Mouse (Mus musculus): ENCODE data around the gene Gadl1. TPM values are rescaled to one million over a fixed set of nuclear protein-coding genes. Genes with fewer than 3 reads are reported as not detected.

Gene Gadl1
- 0.13 and 0.20 TPM in 2 replicates for polyA plus RNA-seq (2016; fragmentation: Nextera tagmentation; extraction: Ambion mirVana)

- Histone ChIP-seq H3K27ac (replicated peaks) (no peak within 1 kb of the TSS), H3K4me2 (replicated peaks) (no peak within 1 kb of the TSS), H3K9ac (replicated peaks) (no peak within 1 kb of the TSS), H3K4me1 (no peaks in the 10 kb centered on the region), H3K4me3 (no peak within 1 kb of the TSS), H3K9me3 (no peaks in the 10 kb centered on the region), H3K36me3 (no peaks in the 10 kb centered on the region), H3K27me3 (no peaks in the 10 kb centered on the region)
- 61% methylated on average over 9 of the region's 9 CpGs for WGBS
- no peak for ATAC-seq (ENCODE audit: low FRiP score, low read depth)
Measured at GRCm38 (mm10) chr9:115909155-115909554, at the start of gene Gadl1. Gene Gadl1 (plus strand): TSS chr9:115909455.

GRCm38 (mm10) chr9:115862802-115863201, 46.5 kb upstream of the Gadl1 start:
- Histone ChIP-seq H3K4me1 (no peaks in the 10 kb centered on the region), H3K4me2 (replicated peaks) (no peak overlapping the region), H3K36me3 (no peaks in the 10 kb centered on the region), H3K9ac (replicated peaks) (no peak overlapping the region), H3K27me3 (no peaks in the 10 kb centered on the region), H3K4me3 (no peak overlapping the region), H3K9me3 (no peaks in the 10 kb centered on the region), H3K27ac (replicated peaks) (no peak overlapping the region)
- 81% methylated on average over 5 of the region's 5 CpGs for WGBS
- no peak for ATAC-seq (ENCODE audit: low FRiP score, low read depth)

DNA sequence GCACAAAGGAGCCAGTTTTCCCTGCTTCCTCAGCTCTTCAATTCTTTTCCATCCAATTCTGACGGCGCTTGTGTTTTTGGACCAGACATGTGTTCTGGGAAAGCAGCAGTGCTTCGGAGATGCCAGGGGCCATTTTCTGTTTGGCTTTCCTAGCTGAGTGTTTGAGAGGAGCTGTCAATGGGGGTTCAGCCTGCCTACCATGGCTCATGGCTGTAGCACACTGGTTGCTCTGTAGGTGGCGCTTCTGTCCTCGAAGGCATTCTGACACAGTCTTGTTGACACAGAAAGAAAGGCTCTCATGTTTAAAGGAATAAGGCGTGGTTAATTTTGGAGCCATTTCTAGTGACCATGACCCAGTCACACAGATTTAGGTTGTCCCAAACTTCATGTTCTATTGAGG, 45.9 kb upstream of the Gadl1 start:
- ATAC-seq (ENCODE audit: low FRiP score, low read depth): no peak
- WGBS: 77% methylated on average over 6 of the region's 6 CpGs
- H3K4me3 ChIP-seq: no peak overlapping the region
- no peaks in the 10 kb centered on the region for H3K27me3 ChIP-seq
- no peak overlapping the region for H3K9ac ChIP-seq (replicated peaks)
- H3K36me3 ChIP-seq: no peaks in the 10 kb centered on the region
- H3K27ac ChIP-seq (replicated peaks): no peak overlapping the region
- no peaks in the 10 kb centered on the region for H3K4me1 ChIP-seq
- H3K9me3 ChIP-seq: no peaks in the 10 kb centered on the region
- no peak overlapping the region for H3K4me2 ChIP-seq (replicated peaks)

GRCm38 (mm10) chr9:115867277-115867676, 42.0 kb upstream of the Gadl1 start:
- WGBS: 72% methylated on average over 2 of the region's 2 CpGs
- Histone ChIP-seq H3K27ac (replicated peaks) (no peak overlapping the region), H3K4me2 (replicated peaks) (no peak overlapping the region), H3K36me3 (no peaks in the 10 kb centered on the region), H3K9me3 (no peaks in the 10 kb centered on the region), H3K27me3 (no peaks in the 10 kb centered on the region), H3K4me1 (no peaks in the 10 kb centered on the region), H3K4me3 (no peak overlapping the region), H3K9ac (replicated peaks) (no peak overlapping the region)
- no peak for ATAC-seq (ENCODE audit: low FRiP score, low read depth)

- Histone ChIP-seq H3K27ac (replicated peaks) (no peak overlapping the region), H3K4me2 (replicated peaks) (no peak overlapping the region), H3K9ac (replicated peaks) (no peak overlapping the region), H3K36me3 (no peaks in the 10 kb centered on the region), H3K9me3 (0 out of 2 replicates have a peak, but pooled peaks cover 2% of the 10 kb centered on the region), H3K4me1 (no peaks in the 10 kb centered on the region), H3K27me3 (no peaks in the 10 kb centered on the region), H3K4me3 (no peak overlapping the region)
- 93% methylated on average over 13 of the region's 13 CpGs for WGBS
- no peak for ATAC-seq (ENCODE audit: low FRiP score, low read depth)
Measured at GRCm38 (mm10) chr9:115870168-115870567, 39.1 kb upstream of the Gadl1 start.

- no peaks in the 10 kb centered on the region for H3K27me3 ChIP-seq
- no peaks in the 10 kb centered on the region for H3K36me3 ChIP-seq
- no peak overlapping the region for H3K27ac ChIP-seq (replicated peaks)
- no peak overlapping the region for H3K4me3 ChIP-seq
- H3K4me1 ChIP-seq: no peaks in the 10 kb centered on the region
- H3K4me2 ChIP-seq (replicated peaks): no peak overlapping the region
- no peak for ATAC-seq (ENCODE audit: low FRiP score, low read depth)
- 89% methylated on average over 5 of the region's 5 CpGs for WGBS
- H3K9ac ChIP-seq (replicated peaks): no peak overlapping the region
- 0 out of 2 replicates have a peak, but pooled peaks cover 2% of the 10 kb centered on the region for H3K9me3 ChIP-seq
Measured at GRCm38 (mm10) chr9:115870640-115871039, 38.6 kb upstream of the Gadl1 start.

DNA sequence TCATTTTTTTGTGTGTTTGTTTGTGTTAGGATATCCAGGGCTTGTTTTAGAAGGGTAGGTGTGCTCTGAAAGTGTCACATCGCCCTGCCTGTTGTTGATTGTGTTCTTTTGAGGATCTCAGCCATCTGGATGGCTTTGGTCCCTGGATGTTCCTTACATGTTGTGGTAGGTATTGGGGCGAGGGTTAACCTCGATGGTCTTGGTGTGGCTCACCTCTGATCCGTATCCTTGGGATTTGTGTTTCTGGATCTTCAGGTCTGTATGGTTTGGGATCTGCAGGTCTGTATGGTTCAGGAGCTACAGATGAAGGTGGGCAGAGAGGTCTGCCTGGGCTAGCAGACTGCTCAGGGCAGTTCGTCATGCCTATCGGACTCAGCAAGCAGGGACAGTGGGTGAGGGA, 28.8 kb upstream of the Gadl1 start:
- Histone ChIP-seq H3K4me2 (replicated peaks) (no peak overlapping the region), H3K27me3 (no peaks in the 10 kb centered on the region), H3K9me3 (no peaks in the 10 kb centered on the region), H3K9ac (replicated peaks) (no peak overlapping the region), H3K36me3 (no peaks in the 10 kb centered on the region), H3K4me1 (no peaks in the 10 kb centered on the region), H3K27ac (replicated peaks) (no peak overlapping the region), H3K4me3 (no peak overlapping the region)
- ATAC-seq (ENCODE audit: low FRiP score, low read depth): no peak
- 87% methylated on average over 6 of the region's 6 CpGs for WGBS

- no peak overlapping the region for H3K27ac ChIP-seq (replicated peaks)
- ATAC-seq (ENCODE audit: low FRiP score, low read depth): no peak
- H3K36me3 ChIP-seq: no peaks in the 10 kb centered on the region
- no peak overlapping the region for H3K9ac ChIP-seq (replicated peaks)
- H3K27me3 ChIP-seq: no peaks in the 10 kb centered on the region
- H3K4me2 ChIP-seq (replicated peaks): no peak overlapping the region
- 87% methylated on average over 3 of the region's 3 CpGs for WGBS
- no peaks in the 10 kb centered on the region for H3K9me3 ChIP-seq
- no peaks in the 10 kb centered on the region for H3K4me1 ChIP-seq
- H3K4me3 ChIP-seq: no peak overlapping the region
Measured at GRCm38 (mm10) chr9:115881137-115881536, 28.1 kb upstream of the Gadl1 start.

GRCm38 (mm10) chr9:115882627-115883200, 26.5 kb upstream of the Gadl1 start:
- H3K9me3 ChIP-seq: no peaks in the 10 kb centered on the region
- no peak for ATAC-seq (ENCODE audit: low FRiP score, low read depth)
- H3K4me1 ChIP-seq: no peaks in the 10 kb centered on the region
- H3K9ac ChIP-seq (replicated peaks): no peak overlapping the region
- H3K4me2 ChIP-seq (replicated peaks): no peak overlapping the region
- no peaks in the 10 kb centered on the region for H3K36me3 ChIP-seq
- H3K4me3 ChIP-seq: no peak overlapping the region
- H3K27ac ChIP-seq (replicated peaks): no peak overlapping the region
- 85% methylated on average over 5 of the region's 5 CpGs for WGBS
- no peaks in the 10 kb centered on the region for H3K27me3 ChIP-seq

DNA sequence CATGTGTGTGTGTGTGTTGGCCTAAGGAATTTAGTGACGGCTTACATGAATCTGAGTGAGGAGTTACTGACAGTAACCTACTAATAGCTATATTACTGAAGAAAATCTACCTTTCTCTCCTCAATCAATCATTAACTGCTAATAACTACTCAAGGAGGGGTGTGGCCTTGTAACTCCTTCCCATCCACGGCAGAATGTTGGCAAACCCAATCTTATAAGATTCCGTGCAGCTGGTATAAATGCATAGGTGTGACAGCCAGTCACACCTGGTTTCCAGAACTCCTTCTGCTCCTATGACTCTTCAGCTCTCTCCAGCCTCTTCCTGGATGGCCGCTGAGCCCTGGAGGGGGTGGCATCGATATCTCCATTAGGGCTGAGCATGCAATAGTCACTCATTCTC, 25.8 kb upstream of the Gadl1 start:
- no peak overlapping the region for H3K27ac ChIP-seq (replicated peaks)
- H3K4me2 ChIP-seq (replicated peaks): no peak overlapping the region
- no peaks in the 10 kb centered on the region for H3K9me3 ChIP-seq
- no peak overlapping the region for H3K9ac ChIP-seq (replicated peaks)
- no peaks in the 10 kb centered on the region for H3K27me3 ChIP-seq
- H3K4me3 ChIP-seq: no peak overlapping the region
- H3K36me3 ChIP-seq: no peaks in the 10 kb centered on the region
- H3K4me1 ChIP-seq: no peaks in the 10 kb centered on the region
- no peak for ATAC-seq (ENCODE audit: low FRiP score, low read depth)
- 93% methylated on average over 5 of the region's 5 CpGs for WGBS

DNA sequence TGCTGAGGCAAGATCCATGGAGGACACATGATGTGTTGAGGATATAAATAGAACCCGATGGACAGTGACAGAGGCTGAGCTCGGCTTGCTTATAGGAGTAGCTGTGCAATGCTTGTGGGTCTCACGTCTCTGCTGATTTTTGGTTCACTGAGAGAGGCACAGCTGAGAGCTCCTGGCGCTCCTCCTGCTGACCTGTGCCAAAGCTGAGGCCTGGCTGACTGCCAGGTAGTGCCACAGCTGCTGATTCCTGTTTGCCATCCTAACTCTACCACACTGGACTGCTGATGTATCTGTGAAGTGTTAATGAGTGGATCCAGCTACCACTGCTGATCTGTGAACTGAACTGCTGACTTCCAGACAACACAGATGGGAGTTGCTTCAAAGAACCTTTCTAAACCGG, 21.7 kb upstream of the Gadl1 start:
- 94% methylated on average over 5 of the region's 5 CpGs for WGBS
- ATAC-seq (ENCODE audit: low FRiP score, low read depth): no peak
- Histone ChIP-seq H3K4me2 (replicated peaks) (no peak overlapping the region), H3K4me1 (no peaks in the 10 kb centered on the region), H3K9ac (replicated peaks) (no peak overlapping the region), H3K9me3 (no peaks in the 10 kb centered on the region), H3K27me3 (no peaks in the 10 kb centered on the region), H3K36me3 (no peaks in the 10 kb centered on the region), H3K27ac (replicated peaks) (no peak overlapping the region), H3K4me3 (no peak overlapping the region)

GRCm38 (mm10) chr9:115893131-115893530, 16.1 kb upstream of the Gadl1 start:
- Histone ChIP-seq H3K27ac (replicated peaks) (no peak overlapping the region), H3K36me3 (no peaks in the 10 kb centered on the region), H3K4me2 (replicated peaks) (no peak overlapping the region), H3K27me3 (no peaks in the 10 kb centered on the region), H3K4me3 (no peak overlapping the region), H3K4me1 (no peaks in the 10 kb centered on the region), H3K9ac (replicated peaks) (no peak overlapping the region), H3K9me3 (peaks cover 4% of the 10 kb centered on the region; the same call in 1 of the 2 replicates)
- no peak for ATAC-seq (ENCODE audit: low FRiP score, low read depth)
- 67% methylated on average over 4 of the region's 4 CpGs for WGBS

DNA sequence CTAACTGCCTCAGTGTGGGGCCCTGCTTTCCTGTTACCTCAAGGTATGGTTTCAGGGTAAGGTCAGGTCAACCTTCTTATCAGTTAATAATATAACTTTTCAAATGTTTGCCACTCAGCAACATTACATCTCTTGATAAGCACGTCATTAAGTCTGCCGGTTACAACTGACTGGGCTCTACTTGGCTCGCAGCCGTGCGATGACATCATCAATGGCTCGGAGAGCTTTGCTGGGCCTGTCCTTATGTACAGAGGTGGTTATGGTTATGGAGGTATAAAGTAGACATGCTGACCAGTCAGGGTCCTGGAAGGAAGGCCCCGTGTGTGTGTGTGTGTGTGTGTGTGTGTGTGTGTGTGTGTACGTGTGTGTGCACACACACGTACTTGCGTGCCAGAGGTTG, 15.3 kb upstream of the Gadl1 start:
- 95% methylated on average over 10 of the region's 10 CpGs for WGBS
- no peaks in the 10 kb centered on the region for H3K27me3 ChIP-seq
- no peaks in the 10 kb centered on the region for H3K4me1 ChIP-seq
- no peak overlapping the region for H3K4me2 ChIP-seq (replicated peaks)
- no peaks in the 10 kb centered on the region for H3K36me3 ChIP-seq
- no peak overlapping the region for H3K9ac ChIP-seq (replicated peaks)
- ATAC-seq (ENCODE audit: low FRiP score, low read depth): no peak
- no peak overlapping the region for H3K4me3 ChIP-seq
- H3K9me3 ChIP-seq: peaks cover 4% of the 10 kb centered on the region; the same call in 1 of the 2 replicates
- no peak overlapping the region for H3K27ac ChIP-seq (replicated peaks)
